Mouse (Mus musculus) adrenal gland, adult 10 weeks (tissue): ENCODE data around the gene Aldh9a1. TPM values are rescaled to one million over a fixed set of nuclear protein-coding genes. Genes with fewer than 3 reads are reported as not detected.

Experiments used
- polyA plus RNA-seq: library from polyadenylated mRNA; stranded (reverse); fragments of 350-450 nt; fragmentation: Illumina TruSeq; extraction: RNeasy Lipid Tissue Mini Kit (QIAGEN cat#74804); gene quantifications from one replicate; pipeline ENCODE4 v1.2.3, GENCODE M21; 2014; ENCODE audit warnings: low read depth, low replicate concordance

Gene Aldh9a1
- 117 TPM for polyA plus RNA-seq

GRCm38 (mm10) chr1:167349815-167350596 is at the start of gene Aldh9a1:
Aldh9a1 (plus strand) TSS chr1:167349991.

GRCm38 (mm10) chr1:167308261-167309054 is 41.3 kb upstream of the Aldh9a1 start, which contains the start of gene Tmco1:
Tmco1 (plus strand) TSS chr1:167308378.

GRCm38 (mm10) chr1:167393683-167394492 is 44.1 kb downstream of the Aldh9a1 start, which contains the start of gene Mgst3:
Mgst3 (minus strand) TSS chr1:167393841.

Other genes starting within 250 kb of the Aldh9a1 start
- 26.1 TPM for gene Uck2, start 64.7 kb upstream of the Aldh9a1 start, polyA plus RNA-seq
- 843 TPM for gene Tmco1, start 41.6 kb upstream of the Aldh9a1 start, polyA plus RNA-seq
- gene Mgst3, start 43.9 kb downstream of the Aldh9a1 start, polyA plus RNA-seq: 1.9 TPM
- gene Lrrc52, start 116.8 kb downstream of the Aldh9a1 start, polyA plus RNA-seq: not detected
- gene Rxrg, start 248.4 kb downstream of the Aldh9a1 start, polyA plus RNA-seq: 0.47 TPM